Mouse (Mus musculus) liver, embryonic 16.5 days (tissue): ENCODE results near the gene P3h4. TPM values are rescaled to one million over a fixed set of nuclear protein-coding genes. Genes with fewer than 3 reads are reported as not detected.
A peak's percentile ranks its signal among the peaks of the same experiment; 100 is the strongest.

Experiments
- ATAC-seq: fragments of 200-750 bp; cut with Nextera tagmentation; 2 replicates; pipeline ENCODE4 v1.8.0; 2017; ENCODE audit warnings: low read depth, mild to moderate bottlenecking, moderate number of reproducible peaks, moderate library complexity
- H3K27ac ChIP-seq: fragments of 300-500 bp; sonication (generic); 2 replicates; pipeline ENCODE4 v1.5.1; 2014; ENCODE audit warnings: mild to moderate bottlenecking, low read length
- H3K27me3 ChIP-seq: fragments of 300-500 bp; sonication (generic); 2 replicates; pipeline ENCODE4 v1.6.1; 2014; ENCODE audit warnings: low read depth, low read length, mixed read lengths; ENCODE audit not compliant: control insufficient read depth, insufficient read depth
- H3K36me3 ChIP-seq: fragments of 300-500 bp; sonication (generic); 2 replicates; pipeline ENCODE4 v1.6.1; 2014; ENCODE audit warnings: mild to moderate bottlenecking; ENCODE audit not compliant: control insufficient read depth, insufficient read depth
- H3K4me1 ChIP-seq: fragments of 300-500 bp; sonication (generic); 2 replicates; pipeline ENCODE4 v1.6.1; 2014; ENCODE audit warnings: low read depth, low read length, mixed read lengths; ENCODE audit not compliant: control insufficient read depth
- H3K4me2 ChIP-seq: fragments of 300-500 bp; sonication (generic); 2 replicates; pipeline ENCODE4 v1.6.1; 2014; ENCODE audit warnings: low read depth, low read length, mixed read lengths
- H3K4me3 ChIP-seq: fragments of 300-500 bp; sonication (generic); 2 replicates; pipeline ENCODE4 v1.5.1; 2014; ENCODE audit warnings: low read depth, mild to moderate bottlenecking, low read length
- H3K9ac ChIP-seq: fragments of 300-500 bp; sonication (generic); 2 replicates; pipeline ENCODE4 v1.6.1; 2014; ENCODE audit warnings: low read depth, low read length
- H3K9me3 ChIP-seq: fragments of 300-500 bp; sonication (generic); replicated peaks from 2 replicates; pipeline ENCODE4 v1.6.1; 2016; ENCODE audit warnings: low read length; ENCODE audit not compliant: control insufficient read depth
- whole genome bisulfite sequencing: fragments of 180-500 bp; shearing (Covaris S2); extraction: QIAGEN DNeasy Blood & Tissue Kit; methylation state at CpG from one replicate; pipeline ENCODE4 v1.1.7; 2014; ENCODE audit not compliant: insufficient replicate concordance; 5-methylcytosine and 5-hydroxymethylcytosine counted together
- polyA plus RNA-seq: library from polyadenylated mRNA; unstranded; fragments of >200 nt; fragmentation: Nextera tagmentation; extraction: Ambion mirVana; gene quantifications from 2 replicates; pipeline ENCODE4 v1.2.1, GENCODE M21; 2015

Gene P3h4
- polyA plus RNA-seq, 1 experiment from 2014 or later = 4.0 TPM

DNA sequence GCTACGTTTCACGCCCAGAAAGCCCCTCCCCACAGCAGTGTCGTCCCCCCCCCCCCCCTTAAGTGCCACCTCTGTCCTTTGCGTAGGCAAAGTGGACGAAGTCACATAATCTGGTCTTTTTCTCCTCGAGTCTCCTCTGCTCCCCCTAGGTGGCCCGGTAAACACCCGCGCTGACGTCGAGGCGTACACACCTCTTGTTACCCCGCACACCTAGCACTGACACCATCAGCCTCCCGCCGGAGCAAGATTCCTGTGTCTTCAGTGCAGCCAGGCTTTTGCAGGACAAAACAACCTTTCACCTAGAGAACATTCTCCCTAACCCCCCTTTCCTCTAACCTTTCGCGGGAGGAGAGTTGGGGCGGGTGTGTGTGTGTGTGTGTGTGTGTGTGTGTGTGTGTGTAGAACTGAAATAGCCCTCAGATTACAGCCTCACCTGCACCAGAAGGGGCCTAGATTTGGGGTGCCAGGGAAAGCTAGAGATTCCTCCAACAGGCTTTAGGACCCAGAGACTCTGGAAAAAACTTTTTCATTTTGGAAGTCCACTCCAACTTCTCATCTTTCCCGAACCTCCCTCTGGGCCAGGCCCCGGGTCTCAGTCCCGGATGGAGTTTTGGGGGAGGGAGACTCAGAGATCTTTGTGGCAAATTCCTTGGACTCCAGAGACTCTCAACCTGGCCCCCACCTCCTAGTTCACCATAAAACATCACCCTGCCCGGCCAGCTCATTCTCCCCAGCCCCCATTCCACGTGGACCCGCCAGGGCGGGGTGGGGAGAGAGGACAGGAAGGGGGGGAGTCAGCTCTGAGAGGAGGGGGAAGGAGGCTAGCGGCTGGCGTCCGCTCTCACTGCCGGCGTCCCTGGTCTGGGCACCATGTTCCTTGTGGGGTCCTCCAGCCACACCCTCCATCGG, 532 bp upstream of the P3h4 start, which contains the start of gene Fkbp10:
Gene Fkbp10 (plus strand): TSS at position 784 of the 909 bp plus-strand sequence.
- peak within 1 kb of the TSS; percentile 60 for H3K4me3 ChIP-seq
- ATAC-seq = peak; percentile 17; the same call in 1 of the 2 replicates
- 2% methylated on average over 31 of the region's 31 CpGs for WGBS

DNA sequence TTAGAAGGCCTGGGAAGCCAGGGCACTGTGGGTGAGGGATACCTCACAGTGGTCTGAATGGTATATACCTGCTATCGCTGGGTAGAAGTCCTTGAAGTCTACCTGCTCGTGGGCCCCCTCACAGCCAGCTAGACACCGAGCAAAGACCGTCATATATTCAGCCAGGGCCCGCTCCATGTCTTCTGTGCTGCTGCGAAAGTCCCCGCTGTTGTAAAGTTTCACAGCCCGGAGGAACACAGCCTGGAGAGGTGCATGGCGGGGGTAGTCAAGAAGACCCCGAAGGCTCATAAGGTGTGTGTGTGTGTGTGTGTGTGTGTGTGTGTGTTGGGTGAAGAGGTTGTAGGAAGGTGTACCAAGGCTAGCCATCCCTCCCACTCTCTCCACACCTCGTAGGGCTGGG, 1.1 kb downstream of the P3h4 start:
- WGBS = 65% methylated on average over 11 of the region's 11 CpGs
- Histone ChIP-seq H3K27ac (no peak overlapping the region), H3K4me3 (peak overlapping the region; percentile 60; the same call in 1 of the 2 replicates), H3K4me2 (peak overlapping the region; percentile 70), H3K9me3 (no peaks in the 10 kb centered on the region), H3K27me3 (peaks cover 45% of the 10 kb centered on the region), H3K4me1 (no peaks in the 10 kb centered on the region; the same call in 1 of the 2 replicates), H3K9ac (no peak overlapping the region), H3K36me3 (no peaks in the 10 kb centered on the region)
- ATAC-seq = no peak

More for the DNA sequence above, 532 bp upstream of the P3h4 start, which contains the start of gene Fkbp10:
- peak within 1 kb of the TSS; percentile 45; the same call in 1 of the 2 replicates for H3K9ac ChIP-seq
- H3K9me3 ChIP-seq = no peaks in the 10 kb centered on the region
- H3K27me3 ChIP-seq = peaks cover 45% of the 10 kb centered on the region
- H3K36me3 ChIP-seq = no peaks in the 10 kb centered on the region
- H3K27ac ChIP-seq = no peak within 1 kb of the TSS; the same call in 1 of the 2 replicates
- no peaks in the 10 kb centered on the region; the same call in 1 of the 2 replicates for H3K4me1 ChIP-seq
- peak within 1 kb of the TSS; percentile 70 for H3K4me2 ChIP-seq

DNA sequence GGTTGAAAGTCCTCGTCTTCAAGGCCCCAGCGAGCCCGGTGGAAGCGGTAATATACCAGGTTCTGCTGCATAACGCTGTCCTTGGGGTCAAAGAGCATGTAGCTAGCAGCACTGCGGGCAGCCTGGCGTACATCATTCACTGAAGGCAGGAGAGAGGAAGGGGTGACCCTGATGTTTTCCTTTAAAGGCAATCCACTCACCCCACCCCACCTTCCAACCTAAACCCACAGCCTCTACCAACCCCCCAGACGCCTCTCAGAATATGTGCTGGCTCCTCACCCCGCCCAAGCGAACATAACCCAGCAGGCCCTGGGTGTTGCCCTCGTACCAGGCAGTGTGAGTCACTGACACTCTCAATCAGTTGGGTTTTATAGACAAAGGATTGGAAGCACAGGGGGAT, 2.9 kb downstream of the P3h4 start:
- Histone ChIP-seq H3K27me3 (peaks cover 41% of the 10 kb centered on the region), H3K36me3 (no peaks in the 10 kb centered on the region), H3K4me2 (no peak overlapping the region), H3K4me3 (no peak overlapping the region), H3K9ac (no peak overlapping the region), H3K9me3 (no peaks in the 10 kb centered on the region), H3K4me1 (no peaks in the 10 kb centered on the region; the same call in 1 of the 2 replicates), H3K27ac (no peak overlapping the region)
- ATAC-seq = no peak
- 45% methylated on average over 11 of the region's 11 CpGs for WGBS

DNA sequence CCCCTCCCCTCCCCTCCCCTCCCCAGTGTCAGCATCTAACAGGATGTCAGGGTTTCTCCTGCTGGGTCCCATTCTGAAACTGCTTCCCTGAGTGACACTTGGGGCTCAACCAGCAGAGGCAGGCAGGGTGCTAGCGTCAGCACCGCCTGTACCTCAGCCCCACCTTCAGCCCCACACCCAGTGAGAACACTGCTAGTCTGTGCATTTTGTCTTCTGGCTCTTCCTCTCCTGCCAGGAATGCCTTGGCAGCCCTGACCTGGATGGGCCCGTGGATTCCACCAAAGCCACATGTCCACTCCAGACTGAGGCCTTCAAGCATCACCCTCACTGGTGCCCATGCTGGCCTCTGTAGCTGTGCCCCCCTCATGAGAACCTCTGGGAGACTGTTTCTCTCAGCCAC, 5.0 kb downstream of the P3h4 start:
- Histone ChIP-seq H3K9ac (no peak overlapping the region), H3K4me1 (no peaks in the 10 kb centered on the region), H3K4me3 (no peak overlapping the region), H3K27ac (no peak overlapping the region), H3K27me3 (peaks cover 20% of the 10 kb centered on the region), H3K9me3 (no peaks in the 10 kb centered on the region), H3K36me3 (no peaks in the 10 kb centered on the region), H3K4me2 (no peak overlapping the region)
- 71% methylated on average over 3 of the region's 3 CpGs for WGBS
- ATAC-seq = no peak

DNA sequence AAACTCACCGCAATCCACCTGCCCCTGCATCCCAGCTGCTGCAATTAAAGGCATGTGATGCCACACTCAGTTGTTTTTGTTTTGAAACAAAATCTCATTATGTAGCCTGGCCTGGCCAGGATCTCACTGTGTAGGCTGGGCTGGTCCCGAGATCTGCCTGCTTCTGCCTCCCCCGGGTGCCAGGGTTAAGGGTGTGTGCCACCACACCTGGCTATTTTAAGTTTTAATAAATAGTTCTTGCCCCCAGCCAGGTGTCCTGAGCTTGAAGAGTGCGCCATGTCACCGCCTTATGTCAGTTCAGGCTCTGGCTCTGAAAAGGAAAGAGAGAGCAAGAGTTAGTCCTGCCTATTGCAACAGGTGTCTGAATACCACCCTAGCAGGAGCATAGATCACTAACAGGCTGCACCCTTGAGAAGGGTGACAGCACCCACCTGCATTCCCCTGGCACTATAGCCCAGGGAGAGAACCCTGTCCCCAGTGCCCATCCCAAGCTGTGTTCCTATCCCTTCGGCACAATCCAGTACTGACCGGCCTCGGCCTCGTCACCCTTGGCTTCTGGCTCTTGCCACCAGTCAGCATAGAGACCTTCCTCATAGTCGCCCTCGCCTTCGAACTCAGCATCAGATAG, 5.7 kb downstream of the P3h4 start:
- Histone ChIP-seq H3K4me2 (no peak overlapping the region), H3K4me3 (no peak overlapping the region), H3K9me3 (no peaks in the 10 kb centered on the region), H3K36me3 (no peaks in the 10 kb centered on the region), H3K4me1 (no peaks in the 10 kb centered on the region), H3K9ac (no peak overlapping the region), H3K27ac (no peak overlapping the region), H3K27me3 (peaks cover 13% of the 10 kb centered on the region)
- ATAC-seq = no peak
- 71% methylated on average over 12 of the region's 12 CpGs for WGBS

DNA sequence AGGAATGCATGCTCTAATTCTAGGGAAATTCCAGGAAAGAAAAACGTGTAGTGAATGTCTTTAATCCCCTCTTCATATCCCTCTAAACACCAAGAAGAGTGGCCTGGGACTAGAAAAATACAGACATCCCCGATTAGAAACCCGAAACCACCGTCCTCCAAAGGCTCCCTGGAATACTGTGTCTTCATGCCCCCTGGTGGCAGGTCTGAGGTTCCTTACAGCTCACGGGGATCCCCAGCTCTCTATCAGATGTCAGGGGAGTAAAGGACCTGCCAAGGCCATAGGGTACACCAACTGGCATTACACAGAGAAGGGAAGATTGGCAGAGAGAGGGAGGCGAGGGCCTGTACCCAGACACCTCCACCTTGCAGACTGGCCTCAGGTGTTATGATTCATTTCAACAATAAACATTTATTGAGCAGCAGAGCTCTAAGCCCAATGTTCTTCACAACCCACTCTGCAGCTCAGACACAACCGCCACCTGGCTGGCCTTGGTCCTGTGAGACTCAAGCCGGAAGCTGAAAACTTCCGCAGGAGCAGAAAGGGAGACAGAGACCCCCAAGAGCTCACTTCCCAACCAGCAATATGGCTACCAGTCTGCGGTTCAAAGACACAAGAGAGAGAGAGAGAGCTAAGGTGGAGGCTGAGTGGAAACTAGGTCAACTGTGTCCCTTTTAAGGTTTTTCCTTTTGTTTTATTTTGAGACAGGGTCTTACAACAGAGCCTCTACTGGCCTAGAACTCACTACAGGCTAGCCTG, 6.4 kb downstream of the P3h4 start:
- H3K4me3 ChIP-seq = no peak overlapping the region
- no peaks in the 10 kb centered on the region for H3K4me1 ChIP-seq
- H3K9ac ChIP-seq = no peak overlapping the region
- no peak for ATAC-seq
- 35% methylated on average over 10 of the region's 10 CpGs for WGBS
- peaks cover 6% of the 10 kb centered on the region for H3K27me3 ChIP-seq
- no peak overlapping the region for H3K27ac ChIP-seq
- H3K9me3 ChIP-seq = no peaks in the 10 kb centered on the region
- H3K4me2 ChIP-seq = no peak overlapping the region
- H3K36me3 ChIP-seq = no peaks in the 10 kb centered on the region

DNA sequence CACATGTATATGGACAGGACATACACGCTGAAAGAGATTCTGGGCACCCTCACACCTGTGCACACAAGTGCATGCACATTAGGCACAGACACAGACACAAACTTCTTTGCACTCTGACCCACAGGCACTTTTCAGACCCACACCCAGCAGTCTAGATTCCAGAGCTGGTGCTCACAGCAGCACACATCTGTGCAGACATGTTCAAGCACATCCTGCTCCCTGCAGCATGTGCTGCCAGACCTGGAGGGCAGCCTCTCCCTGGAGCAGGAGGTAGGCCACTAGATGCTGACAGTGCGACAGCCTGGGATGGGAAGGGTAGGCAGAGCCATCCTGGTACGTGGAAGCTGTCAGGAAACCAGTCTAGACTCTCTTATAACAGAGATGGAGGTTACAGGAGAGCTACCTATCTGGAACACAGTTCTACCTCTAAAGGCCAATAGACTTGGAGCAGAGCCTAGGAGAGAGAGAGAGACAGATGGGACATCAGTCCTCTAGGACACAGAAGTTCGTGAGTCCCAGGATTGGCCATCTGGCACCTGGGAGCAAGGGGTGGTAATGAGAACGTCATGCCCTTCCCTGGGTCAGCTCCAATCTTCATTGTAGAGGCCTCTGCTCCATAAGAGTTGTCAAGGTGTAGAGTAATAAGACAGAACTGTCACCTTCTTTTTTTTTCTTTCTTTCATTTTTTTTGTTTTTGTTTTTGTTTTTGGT, 7.5 kb downstream of the P3h4 start:
- H3K4me3 ChIP-seq = no peak overlapping the region
- no peak overlapping the region for H3K27ac ChIP-seq
- H3K27me3 ChIP-seq = no peaks in the 10 kb centered on the region
- no peaks in the 10 kb centered on the region for H3K9me3 ChIP-seq
- H3K4me2 ChIP-seq = no peak overlapping the region
- H3K36me3 ChIP-seq = no peaks in the 10 kb centered on the region
- peaks cover 4% of the 10 kb centered on the region for H3K4me1 ChIP-seq
- no peak for ATAC-seq
- H3K9ac ChIP-seq = no peak overlapping the region
- 69% methylated on average over 5 of the region's 5 CpGs for WGBS

DNA sequence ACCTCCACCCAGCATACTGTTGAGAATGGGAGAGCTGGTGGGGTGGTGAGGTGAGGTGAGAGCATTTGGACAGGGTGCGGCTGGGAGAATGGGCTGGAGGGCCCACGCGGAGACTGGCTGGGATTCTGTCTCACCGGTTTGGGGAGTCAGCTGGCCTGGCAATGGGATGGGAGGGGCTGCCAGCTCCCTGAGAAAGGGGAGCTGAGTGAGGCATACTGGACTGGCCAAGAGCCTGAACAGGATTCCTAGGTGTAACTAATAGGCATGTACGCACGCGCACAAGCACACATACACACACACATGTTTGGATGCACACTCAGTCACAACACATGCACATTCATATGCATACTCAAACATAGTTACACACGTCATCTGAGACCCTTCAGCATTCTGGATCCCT, 8.4 kb downstream of the P3h4 start:
- Histone ChIP-seq H3K27me3 (no peaks in the 10 kb centered on the region), H3K4me2 (no peak overlapping the region), H3K9ac (no peak overlapping the region), H3K9me3 (no peaks in the 10 kb centered on the region), H3K4me3 (no peak overlapping the region), H3K4me1 (peaks cover 7% of the 10 kb centered on the region), H3K36me3 (no peaks in the 10 kb centered on the region), H3K27ac (no peak overlapping the region)
- WGBS = 72% methylated on average over 8 of the region's 8 CpGs
- ATAC-seq = no peak
